Mouse (Mus musculus) bone marrow, adult 2 months (tissue): ENCODE measurements around the gene Slc22a26.
"Not testable (repeated sequence)": the region's sequence is repeated elsewhere in the genome, so short reads cannot be mapped to it uniquely, and the experiment has no call there.

Source experiments
- CTCF ChIP-seq: fragments of 200-500 bp; IDR thresholded peaks from 2 replicates; pipeline ENCODE4 v1.5.1; 2011; ENCODE audit warnings: low read length, control low read depth; ENCODE audit not compliant: control insufficient read depth, insufficient read depth
- POLR2A ChIP-seq: fragments of 200-500 bp; IDR thresholded peaks from 2 replicates; pipeline ENCODE4 v1.6.1; 2011; ENCODE audit warnings: low read depth, mild to moderate bottlenecking, control low read depth, low read length, borderline replicate concordance; ENCODE audit not compliant: control insufficient read depth

DNA sequence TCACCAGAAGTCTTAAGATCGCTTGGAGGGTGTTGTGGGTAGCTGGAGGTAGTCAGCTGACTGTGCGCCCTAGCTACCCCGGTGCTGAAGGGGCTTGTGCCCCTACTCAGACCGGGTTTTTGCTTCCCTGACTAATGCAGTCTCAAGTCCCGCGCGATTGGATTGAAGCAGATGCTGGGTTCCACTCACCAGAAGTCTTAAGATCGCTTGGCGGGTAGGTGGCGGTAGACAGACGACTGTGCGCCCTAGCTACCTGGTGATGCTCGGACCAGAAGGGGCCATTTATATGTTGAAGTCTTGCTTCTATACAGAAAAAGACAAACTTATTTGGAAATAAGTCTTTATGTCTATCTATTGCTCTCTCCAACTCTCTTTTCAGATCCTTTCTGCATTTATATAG is 49.1 kb downstream of the Slc22a26 start:
- TF ChIP-seq CTCF, POLR2A: not testable (repeated sequence)
